Mouse (Mus musculus): ENCODE results near the gene Tmem203.
A peak's percentile ranks its signal among the peaks of the same experiment; 100 is the strongest.

DNA sequence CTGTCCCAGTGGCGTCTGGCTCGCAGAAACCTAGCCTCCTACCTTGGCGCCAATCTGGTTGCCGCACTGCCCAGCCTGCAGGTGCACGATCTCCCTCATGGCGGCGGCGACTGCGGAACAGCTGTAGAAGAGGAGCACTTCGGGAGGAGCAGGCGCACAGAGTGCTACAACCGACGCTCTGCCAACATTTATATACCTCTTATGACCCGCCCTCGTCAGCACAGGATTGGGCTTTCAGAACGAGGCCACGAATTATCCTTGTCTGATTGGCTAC is 30.8 kb upstream of the Tmem203 start, which contains the start of gene Tubb4b:
- peak; percentile 47 for TF ChIP-seq CTCF (IDR thresholded peaks at IDR 0.05; ENCODE audit: low read depth)
- TF ChIP-seq EP300 (optimal IDR thresholded peaks at IDR 0.05), result peak; percentile 69
